Mouse (Mus musculus): ENCODE data around the gene Olfr1444. TPM values are rescaled to one million over a fixed set of nuclear protein-coding genes. Genes with fewer than 3 reads are reported as not detected.

The Olfr1444 gene
- polyA plus RNA-seq, 1 experiment from 2014 or later, result not detected

DNA sequence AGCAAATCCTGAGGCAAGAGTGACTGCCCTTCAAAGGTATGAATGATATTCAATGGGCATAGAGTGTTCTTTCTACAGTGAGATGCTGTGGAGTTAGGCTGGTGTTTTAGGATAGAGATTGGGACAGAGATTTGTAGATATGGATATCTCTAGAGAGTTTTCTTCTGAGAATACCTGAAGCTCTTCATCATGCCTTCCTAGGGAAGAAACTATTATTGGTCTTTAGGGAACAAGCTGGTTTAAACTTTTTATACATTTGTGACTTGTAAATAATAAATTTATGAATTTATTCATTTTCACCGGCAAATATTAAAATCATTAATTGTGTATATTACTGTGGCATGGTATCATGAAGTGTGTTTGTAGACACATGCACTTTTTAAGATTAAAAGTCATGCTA is 46.6 kb downstream of the Olfr1444 start, which contains the start of gene Olfr1447:
Olfr1447 (minus strand) TSS at position 101 of the 400 bp plus-strand sequence.
- WGBS, result 94% methylated on average over 1 of the region's 1 CpGs
- DNase-seq (ENCODE audit: low spot score), result no peak
- Histone ChIP-seq H3K27me3 (ENCODE audit: low read depth, poor library complexity, severe bottlenecking) (no peaks in the 10 kb centered on the region), H3K4me3 (no peak within 1 kb of the TSS), H3K36me3 (no peaks in the 10 kb centered on the region), H3K27ac (replicated peaks) (no peak within 1 kb of the TSS), H3K4me1 (no peaks in the 10 kb centered on the region), H3K9me3 (replicated peaks) (peaks cover 28% of the 10 kb centered on the region)

Other genes starting within 250 kb of the Olfr1444 start
- gene Glyat, start 224.0 kb upstream of the Olfr1444 start, polyA plus RNA-seq (2016; fragmentation: Nextera tagmentation; extraction: Ambion mirVana), result not detected in 2 replicates
- not detected in 2 replicates for gene Olfr1442, start 186.8 kb upstream of the Olfr1444 start, polyA plus RNA-seq (2016; fragmentation: Nextera tagmentation; extraction: Ambion mirVana)
- gene Olfr1443, start 179.2 kb upstream of the Olfr1444 start, polyA plus RNA-seq (2016; fragmentation: Nextera tagmentation; extraction: Ambion mirVana), result not detected in 2 replicates
- gene Keg1, start 161.5 kb upstream of the Olfr1444 start, polyA plus RNA-seq (2016; fragmentation: Nextera tagmentation; extraction: Ambion mirVana), result not detected in 2 replicates
- 1.5 and 2.0 TPM in 2 replicates for gene Cntf, start 91.7 kb upstream of the Olfr1444 start, polyA plus RNA-seq (2016; fragmentation: Nextera tagmentation; extraction: Ambion mirVana)
- 13.3 and 15.6 TPM in 2 replicates for gene Zfp91, start 61.2 kb upstream of the Olfr1444 start, polyA plus RNA-seq (2016; fragmentation: Nextera tagmentation; extraction: Ambion mirVana)
- 1.2 TPM in 2 replicates for gene Lpxn, start 61.1 kb upstream of the Olfr1444 start, polyA plus RNA-seq (2016; fragmentation: Nextera tagmentation; extraction: Ambion mirVana)
- gene Gm5244, start 10.6 kb upstream of the Olfr1444 start, polyA plus RNA-seq (2016; fragmentation: Nextera tagmentation; extraction: Ambion mirVana), result not detected in 2 replicates
- not detected in 2 replicates for gene Olfr1445, start 26.6 kb downstream of the Olfr1444 start, polyA plus RNA-seq (2016; fragmentation: Nextera tagmentation; extraction: Ambion mirVana)
- not detected in 2 replicates for gene Olfr1446, start 36.2 kb downstream of the Olfr1444 start, polyA plus RNA-seq (2016; fragmentation: Nextera tagmentation; extraction: Ambion mirVana)
- gene Olfr1447, start 46.5 kb downstream of the Olfr1444 start, polyA plus RNA-seq (2016; fragmentation: Nextera tagmentation; extraction: Ambion mirVana), result not detected in 2 replicates
- not detected in 2 replicates for gene Olfr1448, start 67.1 kb downstream of the Olfr1444 start, polyA plus RNA-seq (2016; fragmentation: Nextera tagmentation; extraction: Ambion mirVana)
- gene Olfr1449, start 73.6 kb downstream of the Olfr1444 start, polyA plus RNA-seq (2016; fragmentation: Nextera tagmentation; extraction: Ambion mirVana), result not detected in 2 replicates
- gene Olfr1450, start 93.0 kb downstream of the Olfr1444 start, polyA plus RNA-seq (2016; fragmentation: Nextera tagmentation; extraction: Ambion mirVana), result not detected in 2 replicates
- not detected in 2 replicates for gene Olfr1451, start 137.7 kb downstream of the Olfr1444 start, polyA plus RNA-seq (2016; fragmentation: Nextera tagmentation; extraction: Ambion mirVana)
- gene Olfr1453, start 171.0 kb downstream of the Olfr1444 start, polyA plus RNA-seq (2016; fragmentation: Nextera tagmentation; extraction: Ambion mirVana), result not detected in 2 replicates
- gene Olfr1454, start 203.3 kb downstream of the Olfr1444 start, polyA plus RNA-seq (2016; fragmentation: Nextera tagmentation; extraction: Ambion mirVana), result not detected in 2 replicates
- gene Olfr1457, start 240.6 kb downstream of the Olfr1444 start, polyA plus RNA-seq (2016; fragmentation: Nextera tagmentation; extraction: Ambion mirVana), result not detected in 2 replicates
- gene Olfr1458, start 249.5 kb downstream of the Olfr1444 start, polyA plus RNA-seq (2016; fragmentation: Nextera tagmentation; extraction: Ambion mirVana), result not detected in 2 replicates

All from midbrain, embryonic 10.5 days (tissue).